Mouse (Mus musculus): ENCODE measurements at regions not wholly inside any gene's neighbourhood (a gene's known extent, or its start where the extent isn't known, plus 50 kb on each side); places are given as distances from the start of the nearest gene placed in this dataset.

DNA sequence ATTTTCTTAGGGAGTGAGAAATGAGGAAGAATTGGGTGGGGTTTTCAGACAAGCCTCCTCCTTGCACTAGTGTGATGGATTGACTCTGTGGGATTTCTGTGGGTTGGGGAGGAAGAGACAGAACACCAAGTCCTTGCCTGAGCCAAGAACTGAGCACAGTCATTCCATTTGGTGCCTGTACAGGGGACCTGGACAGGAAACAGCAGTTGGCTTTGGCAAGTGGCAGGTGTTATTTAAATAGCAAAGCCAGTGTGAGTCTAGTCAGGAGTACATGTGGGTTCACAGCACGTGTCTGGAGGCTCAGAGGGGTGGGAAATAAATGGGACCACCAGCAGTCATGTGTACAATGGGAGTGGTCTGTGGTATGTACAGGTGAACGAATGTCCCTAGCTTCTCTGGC is 341.0 kb upstream of the Auts2 start:
- TF ChIP-seq CTCF (IDR thresholded peaks at IDR 0.05; ENCODE audit: extremely low read depth, insufficient read depth, insufficient read length, insufficient replicate concordance) (no peak), POLR2A (IDR thresholded peaks at IDR 0.05; ENCODE audit: low read depth, low read length) (no peak)
